Mouse (Mus musculus) CD8-positive naive resting alpha-beta T cell, adult 2 months (primary cell): ENCODE data around the gene Mtx2.

Experiments used
- DNase-seq, 2 experiments: peaks; one replicate each; pipeline ENCODE4 v3.0.0; 2022; ENCODE audit warnings: low read depth in 2 of 2, low spot score in 2 of 2

Gene Mtx2

GRCm38 (mm10) chr2:74917880-74918537 lies 92.4 kb downstream of the Mtx2 start:
- DNase-seq: no peak

DNA sequence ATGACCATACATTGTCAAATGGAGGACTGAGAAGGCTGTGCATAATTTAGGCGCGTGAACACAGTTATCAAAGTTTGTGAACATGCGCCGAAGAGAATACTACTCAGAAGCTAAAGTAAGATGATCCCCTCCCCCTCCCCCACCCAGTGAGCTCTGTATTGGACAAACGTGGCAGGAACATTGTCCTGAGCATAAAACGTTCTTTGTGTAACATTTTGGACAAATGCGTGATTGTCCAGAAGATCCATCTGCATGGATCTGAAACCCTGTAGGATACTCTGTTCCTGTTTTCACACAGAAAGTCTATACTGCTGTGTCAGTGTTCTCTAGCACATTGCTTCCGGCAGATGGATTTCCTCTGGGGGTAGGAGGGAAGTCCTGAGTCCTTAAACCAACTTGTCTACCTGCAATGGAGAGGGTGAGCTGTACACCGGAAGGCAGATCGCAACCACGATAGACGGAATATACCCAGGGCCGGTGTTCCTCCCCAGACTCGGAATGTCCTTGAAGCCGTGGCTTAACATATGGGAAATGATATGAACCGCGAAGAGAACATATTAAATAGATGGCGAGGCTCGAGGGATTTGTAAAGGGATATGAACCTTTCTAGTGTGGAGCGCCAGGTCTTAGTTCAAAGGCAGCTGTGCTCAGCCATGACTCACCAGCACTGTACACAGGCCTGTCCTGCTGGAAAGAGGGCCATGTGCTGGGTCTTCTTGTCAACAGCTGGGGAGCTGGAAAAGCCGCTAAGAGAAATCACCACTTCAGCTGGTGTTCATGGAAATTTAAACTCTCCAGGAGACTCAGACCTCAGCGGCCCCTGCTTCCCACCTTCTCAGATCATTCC lies 100.6 kb downstream of the Mtx2 start:
- no peak for DNase-seq
